Mouse (Mus musculus): ENCODE results near the gene Ank2. TPM values are rescaled to one million over a fixed set of nuclear protein-coding genes. Genes with fewer than 3 reads are reported as not detected.
A peak's percentile ranks its signal among the peaks of the same experiment; 100 is the strongest.

Gene Ank2
- total and polyA plus RNA-seq, 3 experiments: 96.1 to 290 (median 269) TPM

GRCm38 (mm10) chr3:127023992-127024391 lies 475.2 kb downstream of the Ank2 start:
- H3K4me3 ChIP-seq: no peak overlapping the region
- no peaks in the 10 kb centered on the region for H3K27me3 ChIP-seq (ENCODE audit: control insufficient read depth, insufficient read depth, low read length)
- H3K79me2 ChIP-seq (replicated peaks; ENCODE audit: control insufficient read depth, insufficient read depth, low read length): no peaks in the 10 kb centered on the region
- DNase-seq: no peak
- H3K27ac ChIP-seq: no peak overlapping the region
- TF ChIP-seq POLR2A (IDR thresholded peaks at IDR 0.05; ENCODE audit: insufficient read depth, low read depth, low read length) (no peak), CTCF (IDR thresholded peaks at IDR 0.05) (no peak), EP300 (IDR thresholded peaks at IDR 0.05; ENCODE audit: insufficient read depth, low read depth, low read length) (no peak)
- intact Hi-C loops (cut with DNase I): no loop called here
- H3K36me3 ChIP-seq (ENCODE audit: control insufficient read depth, insufficient read depth, low read length): no peaks in the 10 kb centered on the region
- WGBS: 95% methylated on average over 4 of the region's 4 CpGs
- H3K9ac ChIP-seq (ENCODE audit: low read depth, low read length): no peak overlapping the region
- peaks cover 2% of the 10 kb centered on the region for H3K4me1 ChIP-seq (ENCODE audit: control insufficient read depth, insufficient read depth, low read length)

- Histone ChIP-seq H3K36me3 (ENCODE audit: control insufficient read depth, insufficient read depth, low read length) (no peaks in the 10 kb centered on the region), H3K27ac (peak overlapping the region; percentile 57)
- 30% methylated on average over 1 of the region's 1 CpGs for WGBS
These were observed 479.0 kb downstream of the Ank2 start for GRCm38 (mm10) chr3:127020167-127020566.

GRCm38 (mm10) chr3:127019728-127020127 lies 479.4 kb downstream of the Ank2 start:
- Histone ChIP-seq H3K9ac (ENCODE audit: low read depth, low read length) (no peak overlapping the region), H3K27me3 (ENCODE audit: control insufficient read depth, insufficient read depth, low read length) (no peaks in the 10 kb centered on the region), H3K27ac (peak overlapping the region; percentile 57), H3K4me1 (ENCODE audit: control insufficient read depth, insufficient read depth, low read length) (peaks cover 2% of the 10 kb centered on the region), H3K36me3 (ENCODE audit: control insufficient read depth, insufficient read depth, low read length) (no peaks in the 10 kb centered on the region), H3K79me2 (replicated peaks; ENCODE audit: control insufficient read depth, insufficient read depth, low read length) (no peaks in the 10 kb centered on the region), H3K4me3 (no peak overlapping the region)
- 61% methylated on average over 3 of the region's 3 CpGs for WGBS
- intact Hi-C loops (cut with DNase I): loop anchor here (10.0 kb wide), 1 partner anchor 145 kb away; no protein-coding TSS in a partner anchor
- DNase-seq: no peak
- TF ChIP-seq CTCF (IDR thresholded peaks at IDR 0.05) (no peak), EP300 (IDR thresholded peaks at IDR 0.05; ENCODE audit: insufficient read depth, low read depth, low read length) (no peak), POLR2A (IDR thresholded peaks at IDR 0.05; ENCODE audit: insufficient read depth, low read depth, low read length) (no peak)

More at GRCm38 (mm10) chr3:127020167-127020566, 479.0 kb downstream of the Ank2 start:
- no peaks in the 10 kb centered on the region for H3K27me3 ChIP-seq (ENCODE audit: control insufficient read depth, insufficient read depth, low read length)
- H3K4me3 ChIP-seq: no peak overlapping the region
- H3K79me2 ChIP-seq (replicated peaks; ENCODE audit: control insufficient read depth, insufficient read depth, low read length): no peaks in the 10 kb centered on the region
- intact Hi-C loops (cut with DNase I): no loop called here
- TF ChIP-seq POLR2A (IDR thresholded peaks at IDR 0.05; ENCODE audit: insufficient read depth, low read depth, low read length) (no peak), CTCF (IDR thresholded peaks at IDR 0.05) (no peak), EP300 (IDR thresholded peaks at IDR 0.05; ENCODE audit: insufficient read depth, low read depth, low read length) (no peak)
- no peak overlapping the region for H3K9ac ChIP-seq (ENCODE audit: low read depth, low read length)
- DNase-seq: no peak
- peaks cover 2% of the 10 kb centered on the region for H3K4me1 ChIP-seq (ENCODE audit: control insufficient read depth, insufficient read depth, low read length)

GRCm38 (mm10) chr3:127019109-127019508 lies 480.0 kb downstream of the Ank2 start:
- H3K36me3 ChIP-seq (ENCODE audit: control insufficient read depth, insufficient read depth, low read length): peaks cover 2% of the 10 kb centered on the region; the same call in 1 of the 2 replicates
- no peak for TF ChIP-seq CTCF (IDR thresholded peaks at IDR 0.05)
- no peak for TF ChIP-seq POLR2A (IDR thresholded peaks at IDR 0.05; ENCODE audit: insufficient read depth, low read depth, low read length)
- no peak for TF ChIP-seq EP300 (IDR thresholded peaks at IDR 0.05; ENCODE audit: insufficient read depth, low read depth, low read length)
- H3K79me2 ChIP-seq (replicated peaks; ENCODE audit: control insufficient read depth, insufficient read depth, low read length): no peaks in the 10 kb centered on the region
- no peak overlapping the region for H3K9ac ChIP-seq (ENCODE audit: low read depth, low read length)
- WGBS: 40% methylated on average over 6 of the region's 6 CpGs
- intact Hi-C loops (cut with DNase I): loop anchor here (10.0 kb wide), 1 partner anchor 146 kb away; no protein-coding TSS in a partner anchor
- H3K4me1 ChIP-seq (ENCODE audit: control insufficient read depth, insufficient read depth, low read length): peaks cover 4% of the 10 kb centered on the region
- H3K27me3 ChIP-seq (ENCODE audit: control insufficient read depth, insufficient read depth, low read length): no peaks in the 10 kb centered on the region
- peak in 1 of 2 experiments; percentile 59 for DNase-seq
- no peak overlapping the region for H3K4me3 ChIP-seq
- peak overlapping the region; percentile 57 for H3K27ac ChIP-seq

GRCm38 (mm10) chr3:127017523-127017922 lies 481.6 kb downstream of the Ank2 start:
- Histone ChIP-seq H3K79me2 (replicated peaks; ENCODE audit: control insufficient read depth, insufficient read depth, low read length) (no peaks in the 10 kb centered on the region), H3K36me3 (ENCODE audit: control insufficient read depth, insufficient read depth, low read length) (peaks cover 2% of the 10 kb centered on the region; the same call in 1 of the 2 replicates), H3K4me1 (ENCODE audit: control insufficient read depth, insufficient read depth, low read length) (peaks cover 4% of the 10 kb centered on the region), H3K27ac (no peak overlapping the region; the same call in 1 of the 2 replicates), H3K27me3 (ENCODE audit: control insufficient read depth, insufficient read depth, low read length) (no peaks in the 10 kb centered on the region), H3K9ac (ENCODE audit: low read depth, low read length) (no peak overlapping the region), H3K4me3 (no peak overlapping the region)
- no peak for TF ChIP-seq EP300 (IDR thresholded peaks at IDR 0.05; ENCODE audit: insufficient read depth, low read depth, low read length)
- no peak for TF ChIP-seq CTCF (IDR thresholded peaks at IDR 0.05)
- no peak for TF ChIP-seq POLR2A (IDR thresholded peaks at IDR 0.05; ENCODE audit: insufficient read depth, low read depth, low read length)
- intact Hi-C loops (cut with DNase I): loop anchor here (10.0 kb wide), 1 partner anchor 147 kb away; no protein-coding TSS in a partner anchor
- DNase-seq: no peak
- 49% methylated on average over 3 of the region's 3 CpGs for WGBS

- Histone ChIP-seq H3K4me1 (ENCODE audit: control insufficient read depth, insufficient read depth, low read length) (peaks cover 4% of the 10 kb centered on the region), H3K4me3 (no peak overlapping the region), H3K9ac (ENCODE audit: low read depth, low read length) (no peak overlapping the region), H3K79me2 (replicated peaks; ENCODE audit: control insufficient read depth, insufficient read depth, low read length) (no peaks in the 10 kb centered on the region), H3K36me3 (ENCODE audit: control insufficient read depth, insufficient read depth, low read length) (peaks cover 2% of the 10 kb centered on the region; the same call in 1 of the 2 replicates), H3K27ac (0 out of 2 replicates have a peak overlapping the region, but pooled peaks have one; percentile 1), H3K27me3 (ENCODE audit: control insufficient read depth, insufficient read depth, low read length) (no peaks in the 10 kb centered on the region)
- 77% methylated on average over 6 of the region's 6 CpGs for WGBS
- TF ChIP-seq CTCF (IDR thresholded peaks at IDR 0.05) (no peak), EP300 (IDR thresholded peaks at IDR 0.05; ENCODE audit: insufficient read depth, low read depth, low read length) (no peak), POLR2A (IDR thresholded peaks at IDR 0.05; ENCODE audit: insufficient read depth, low read depth, low read length) (no peak)
- intact Hi-C loops (cut with DNase I): loop anchor here (10.0 kb wide), 1 partner anchor 149 kb away; no protein-coding TSS in a partner anchor
- no peak for DNase-seq
These were observed 483.6 kb downstream of the Ank2 start for GRCm38 (mm10) chr3:127015596-127015995.

Measured in heart, adult 2 months (tissue).